Mouse (Mus musculus): ENCODE results near the gene Cd101. TPM values are rescaled to one million over a fixed set of nuclear protein-coding genes. Genes with fewer than 3 reads are reported as not detected.

Cd101 gene
- total RNA-seq, 2 experiments from 2014 or later, result 0.38 to 0.42 TPM

DNA sequence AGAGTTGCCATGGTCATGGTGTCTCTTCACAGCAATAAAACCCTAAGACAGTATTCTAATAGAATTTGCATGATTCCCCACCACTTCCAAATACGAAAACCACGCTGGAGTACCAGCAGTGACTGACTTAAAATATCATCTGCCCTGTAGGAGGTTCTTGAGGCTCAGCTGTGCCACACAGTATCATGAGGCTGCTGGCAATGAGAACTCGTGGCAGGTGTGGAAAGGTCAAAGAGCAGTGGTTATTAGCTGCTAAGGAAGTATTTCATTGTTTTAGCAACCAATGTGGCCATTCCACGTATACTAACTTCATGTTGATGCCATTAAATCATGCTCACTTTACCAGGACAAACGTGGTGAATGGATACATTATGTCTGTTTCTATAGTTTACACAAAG, 18.2 kb downstream of the Cd101 start:
- no peak overlapping the region for H3K4me3 ChIP-seq
- no peak for DNase-seq (ENCODE audit: low spot score in 2 of 2)
- TF ChIP-seq CTCF (conservative IDR thresholded peaks at IDR 0.05), result no peak

DNA sequence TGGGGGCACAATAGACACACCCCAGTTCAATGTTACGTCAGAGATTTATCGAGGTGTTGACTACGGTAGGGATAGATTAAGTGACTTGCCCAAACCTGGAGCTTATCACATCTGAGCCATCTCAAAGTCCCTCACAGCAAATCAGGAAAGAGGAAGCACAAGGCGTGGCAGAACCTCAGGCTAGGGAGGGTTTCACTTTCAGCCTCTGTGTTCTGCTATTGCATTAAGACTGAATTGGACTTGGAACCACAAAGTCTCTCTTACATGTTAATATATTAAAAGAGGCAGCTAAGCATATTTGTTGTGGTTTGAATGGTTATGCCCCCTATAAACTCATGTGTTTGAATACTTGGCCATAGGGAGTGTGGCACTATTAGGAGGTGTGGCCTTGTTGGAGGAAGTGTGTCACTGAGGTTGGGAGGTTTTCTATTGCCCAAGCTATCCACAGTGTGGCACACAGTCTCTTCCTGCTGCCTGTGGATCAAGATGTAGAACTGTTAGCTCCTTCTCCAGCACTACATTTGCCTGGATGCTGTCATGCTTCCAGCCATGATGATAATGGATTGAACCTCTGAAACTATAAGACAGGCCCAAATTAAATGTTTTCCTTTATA, 18.7 kb downstream of the Cd101 start:
- H3K27ac ChIP-seq, result no peak overlapping the region
- H3K4me3 ChIP-seq, result no peak overlapping the region
- no peak for TF ChIP-seq CTCF (conservative IDR thresholded peaks at IDR 0.05)
- DNase-seq (ENCODE audit: low spot score in 2 of 2), result no peak

More for the DNA sequence above, 18.2 kb downstream of the Cd101 start:
- no peak overlapping the region for H3K27ac ChIP-seq

DNA sequence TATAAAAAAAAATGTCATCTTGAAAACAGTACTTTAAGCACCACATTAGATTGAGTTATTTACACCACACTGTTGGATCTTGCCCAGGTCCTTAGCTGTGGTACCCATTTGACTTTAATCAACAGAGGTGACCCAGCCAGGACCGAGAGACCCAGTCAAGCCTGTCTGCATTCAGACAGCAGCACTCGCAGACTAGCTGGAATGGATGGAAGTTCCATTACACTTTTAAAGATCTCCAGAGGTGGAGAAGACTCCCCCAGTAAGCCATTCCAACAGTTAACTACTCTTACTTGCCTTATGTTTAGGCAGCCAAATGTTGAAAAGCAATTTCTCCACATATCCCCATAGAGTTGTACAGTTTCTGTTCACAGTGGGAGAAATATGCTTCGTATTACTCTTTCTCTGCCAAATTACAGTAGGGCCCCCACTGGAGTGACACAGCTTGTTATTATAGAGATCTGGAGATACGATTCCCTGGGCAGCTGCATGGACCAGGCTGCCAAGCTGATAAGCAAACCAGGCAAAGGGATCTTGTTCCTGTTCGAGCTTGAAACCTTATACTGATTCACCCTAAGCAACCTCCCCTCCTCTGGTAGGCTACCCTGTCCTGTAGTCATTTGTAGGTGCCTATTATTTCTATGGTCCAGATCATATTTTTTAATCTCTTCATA, 22.1 kb downstream of the Cd101 start:
- H3K4me3 ChIP-seq, result no peak overlapping the region
- TF ChIP-seq CTCF (conservative IDR thresholded peaks at IDR 0.05), result no peak
- no peak overlapping the region for H3K27ac ChIP-seq
- no peak for DNase-seq (ENCODE audit: low spot score in 2 of 2)

DNA sequence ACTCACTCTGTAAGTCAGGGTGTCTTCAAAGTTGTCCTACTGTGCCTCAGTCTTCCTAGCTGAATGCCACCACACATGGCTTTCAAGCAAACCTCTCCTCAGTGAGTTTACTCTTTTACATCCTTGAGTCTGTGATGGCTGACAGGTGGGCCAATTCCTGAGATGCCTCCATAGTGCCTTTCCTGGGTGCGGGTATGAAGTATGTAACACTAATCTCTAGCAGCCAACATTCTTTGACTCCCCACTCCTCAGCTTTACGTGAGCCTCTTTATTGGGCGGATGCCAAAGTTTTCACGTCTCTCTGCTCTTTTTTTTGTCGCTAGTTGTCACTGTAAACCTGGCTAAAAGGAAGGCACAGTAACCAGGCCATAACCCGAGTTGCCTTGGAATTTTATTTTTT, 24.0 kb downstream of the Cd101 start:
- no peak overlapping the region for H3K4me3 ChIP-seq
- no peak overlapping the region for H3K27ac ChIP-seq
- TF ChIP-seq CTCF (conservative IDR thresholded peaks at IDR 0.05), result no peak
- DNase-seq (ENCODE audit: low spot score in 2 of 2), result no peak

DNA sequence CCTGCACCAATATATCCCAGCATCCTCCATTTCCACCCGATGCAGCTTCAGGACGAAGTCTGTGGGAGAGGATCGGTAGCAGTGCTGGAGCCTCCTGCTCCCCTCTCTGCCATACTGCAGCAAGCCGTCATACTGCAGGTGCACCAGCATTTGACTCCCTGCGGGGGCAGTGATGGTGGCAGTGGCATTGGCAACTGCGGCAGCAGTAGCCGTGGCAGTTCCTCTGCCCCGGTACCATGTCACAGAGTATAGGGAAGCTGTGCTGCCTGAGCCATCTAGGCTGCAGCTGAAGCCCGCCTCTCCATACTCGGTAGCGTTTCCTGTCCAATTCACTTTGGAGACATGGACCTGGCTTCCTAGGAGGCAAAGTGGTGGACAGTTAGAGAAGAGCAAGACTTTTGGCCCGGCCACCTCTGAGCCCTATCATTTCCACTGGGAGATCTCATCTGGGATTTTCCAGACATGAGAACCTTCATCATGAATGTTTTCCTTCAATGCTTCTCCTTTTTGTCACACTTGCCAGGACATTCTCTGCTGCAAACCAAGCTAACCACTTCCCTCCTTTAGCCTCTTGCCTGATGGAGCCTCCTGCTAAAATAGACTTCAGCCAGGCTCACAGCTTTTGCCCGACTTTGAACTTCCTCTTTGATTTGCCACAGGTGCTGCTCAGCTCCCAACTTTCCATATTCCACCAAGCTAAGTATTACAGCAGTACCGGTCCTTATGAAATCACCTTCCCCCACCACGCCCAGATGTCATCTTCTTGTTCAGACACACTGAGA, 25.6 kb downstream of the Cd101 start:
- TF ChIP-seq CTCF (conservative IDR thresholded peaks at IDR 0.05), result no peak
- Histone ChIP-seq H3K27ac (no peak overlapping the region), H3K4me3 (no peak overlapping the region)
- no peak for DNase-seq (ENCODE audit: low spot score in 2 of 2)

DNA sequence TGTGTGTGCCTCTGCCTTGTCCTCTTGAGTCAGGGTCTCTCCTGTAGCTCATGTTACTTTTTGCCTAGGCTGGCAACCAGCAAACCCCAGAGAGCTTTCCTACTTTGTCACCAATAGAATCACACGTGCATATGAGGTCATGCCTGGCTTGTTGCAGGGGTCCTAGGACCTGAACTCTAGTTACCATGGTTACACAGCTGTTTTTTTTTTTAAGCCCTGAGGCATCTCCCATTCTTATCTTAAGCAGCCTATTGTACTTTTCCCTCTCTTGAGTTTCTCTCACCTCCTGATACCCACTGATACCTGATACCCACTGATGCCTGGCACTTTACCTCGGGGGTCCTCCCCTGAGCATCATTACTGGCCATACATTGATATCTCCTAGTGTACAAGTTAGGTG, 29.6 kb downstream of the Cd101 start:
- no peak overlapping the region for H3K4me3 ChIP-seq
- TF ChIP-seq CTCF (conservative IDR thresholded peaks at IDR 0.05), result no peak
- no peak for DNase-seq (ENCODE audit: low spot score in 2 of 2)
- no peak overlapping the region for H3K27ac ChIP-seq

DNA sequence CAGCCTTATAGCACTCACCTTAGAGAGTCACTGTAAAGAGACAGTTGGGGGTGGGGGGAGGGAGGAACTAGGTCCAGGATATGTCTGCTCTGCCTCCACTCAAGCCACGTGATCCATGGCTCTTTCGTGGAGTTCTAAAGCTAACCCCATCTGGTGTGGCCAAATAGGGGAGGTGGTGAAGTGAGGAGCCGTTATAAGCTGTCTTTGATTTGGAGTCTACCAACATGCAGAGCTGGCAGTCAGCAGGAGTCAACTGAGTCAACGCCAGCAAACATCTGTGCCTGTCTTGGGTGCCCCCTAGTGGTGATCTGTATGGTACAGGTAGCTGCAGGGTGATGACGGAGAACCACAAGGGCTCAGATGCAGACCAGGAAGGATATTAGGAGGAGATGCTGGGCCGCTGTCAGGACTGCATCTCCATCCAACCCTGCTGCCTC, 30.4 kb downstream of the Cd101 start:
- TF ChIP-seq CTCF (conservative IDR thresholded peaks at IDR 0.05), result peak; percentile 90
- H3K27ac ChIP-seq, result no peak overlapping the region
- DNase-seq (ENCODE audit: low spot score in 2 of 2), result peak; percentile 36 to 71
- H3K4me3 ChIP-seq, result no peak overlapping the region

DNA sequence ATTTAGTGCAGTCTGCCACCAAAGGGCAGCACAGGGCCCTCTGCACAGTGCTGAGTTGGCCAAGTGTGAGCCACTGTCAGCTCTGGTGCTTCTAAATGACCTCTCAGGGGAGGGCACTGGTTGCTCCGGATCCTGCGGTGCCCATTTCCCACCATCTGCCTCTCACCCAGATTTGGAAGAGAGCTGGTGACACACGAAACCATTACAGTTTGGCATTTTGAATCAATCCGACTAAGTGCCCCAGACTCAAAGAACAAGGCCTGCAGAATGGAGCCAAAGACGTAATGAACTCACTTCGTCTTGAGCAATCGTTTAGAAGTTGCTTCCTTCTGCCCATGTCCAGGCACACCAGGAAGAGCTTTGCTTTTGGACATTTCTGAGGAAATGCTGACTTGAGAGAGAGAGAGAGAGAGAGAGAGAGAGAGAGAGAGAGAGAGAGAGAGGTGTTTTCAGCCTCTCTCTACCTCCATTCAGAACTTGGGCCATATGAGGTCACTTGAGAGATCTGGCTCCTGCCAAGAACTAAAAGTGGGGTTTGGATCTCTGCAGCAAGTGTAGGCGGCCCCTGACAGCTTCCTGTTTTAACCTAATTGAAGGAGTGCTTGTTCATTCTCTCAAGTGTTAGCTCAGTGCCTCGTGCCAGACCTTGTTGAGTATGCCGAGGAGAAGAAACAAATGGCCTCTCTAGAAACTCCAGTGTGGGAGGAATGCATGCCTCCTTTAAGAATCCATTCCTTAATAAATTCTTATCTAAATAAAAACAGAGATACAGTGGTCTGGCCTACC, 31.4 kb downstream of the Cd101 start:
- H3K27ac ChIP-seq, result peak overlapping the region; percentile 28; the same call in 1 of the 2 replicates
- no peak overlapping the region for H3K4me3 ChIP-seq
- no peak for TF ChIP-seq CTCF (conservative IDR thresholded peaks at IDR 0.05)
- no peak for DNase-seq (ENCODE audit: low spot score in 2 of 2)

DNA sequence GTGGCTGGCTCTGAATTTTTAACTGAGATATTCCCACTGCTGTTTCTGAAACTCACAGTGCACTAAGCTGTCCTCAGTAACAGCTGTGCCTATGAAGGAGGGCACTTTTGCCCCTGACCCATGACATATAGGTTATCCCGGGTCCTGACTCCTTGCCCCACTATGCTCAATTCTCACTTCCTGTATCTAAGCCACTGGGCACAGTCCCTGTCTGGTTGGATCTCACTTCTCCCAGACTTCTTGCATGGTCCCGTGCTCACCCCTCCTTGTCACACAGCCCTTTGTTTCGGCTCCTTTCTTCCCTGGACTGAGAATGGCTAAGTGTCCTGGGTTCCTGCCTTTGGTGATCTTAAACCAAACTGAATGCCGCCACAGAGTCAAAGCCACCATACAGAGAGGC, 35.1 kb downstream of the Cd101 start:
- Histone ChIP-seq H3K4me3 (no peak overlapping the region), H3K27ac (no peak overlapping the region)
- DNase-seq (ENCODE audit: low spot score in 2 of 2), result no peak
- TF ChIP-seq CTCF (conservative IDR thresholded peaks at IDR 0.05), result no peak

DNA sequence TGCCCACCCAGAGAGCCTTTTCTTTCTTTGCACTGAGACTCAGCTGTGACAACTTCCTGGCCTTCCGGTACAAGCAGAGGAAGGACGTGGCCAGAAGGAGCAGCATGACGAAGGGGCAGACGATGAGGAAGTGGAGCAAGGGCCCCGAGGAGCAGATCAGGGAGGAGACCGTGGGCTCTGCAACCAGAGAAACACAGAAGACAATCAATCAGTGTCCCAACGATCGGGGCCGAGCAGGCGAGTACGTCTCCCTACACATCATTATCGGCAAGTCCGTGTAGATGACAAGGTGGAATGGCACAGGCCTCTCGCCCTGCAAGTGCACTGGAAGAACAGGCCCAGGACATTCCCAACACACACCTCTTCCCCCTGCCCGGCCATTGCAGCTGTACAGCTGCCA, 35.6 kb downstream of the Cd101 start:
- no peak overlapping the region for H3K4me3 ChIP-seq
- TF ChIP-seq CTCF (conservative IDR thresholded peaks at IDR 0.05), result no peak
- DNase-seq (ENCODE audit: low spot score in 2 of 2), result no peak
- H3K27ac ChIP-seq, result no peak overlapping the region

DNA sequence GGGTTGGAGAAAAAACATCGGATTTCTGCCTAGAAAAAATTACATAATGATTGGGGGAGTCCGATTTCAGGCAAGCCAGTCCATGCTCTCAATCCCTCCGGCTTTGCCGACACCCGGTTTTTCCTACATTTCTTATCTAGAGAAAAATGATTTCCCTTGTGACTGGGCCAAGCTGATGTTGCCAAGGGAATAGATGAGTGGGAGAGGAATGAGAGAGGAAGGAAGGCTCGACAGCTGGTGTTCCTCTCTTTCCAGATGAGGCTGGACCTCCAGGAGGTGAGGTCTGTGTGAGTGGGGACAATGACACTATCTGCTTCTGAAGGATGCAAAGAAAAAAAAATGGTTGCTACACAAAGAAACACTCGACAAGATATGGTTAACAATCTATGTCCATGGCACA, 36.2 kb downstream of the Cd101 start:
- H3K27ac ChIP-seq, result no peak overlapping the region
- DNase-seq (ENCODE audit: low spot score in 2 of 2), result no peak
- no peak overlapping the region for H3K4me3 ChIP-seq
- no peak for TF ChIP-seq CTCF (conservative IDR thresholded peaks at IDR 0.05)

DNA sequence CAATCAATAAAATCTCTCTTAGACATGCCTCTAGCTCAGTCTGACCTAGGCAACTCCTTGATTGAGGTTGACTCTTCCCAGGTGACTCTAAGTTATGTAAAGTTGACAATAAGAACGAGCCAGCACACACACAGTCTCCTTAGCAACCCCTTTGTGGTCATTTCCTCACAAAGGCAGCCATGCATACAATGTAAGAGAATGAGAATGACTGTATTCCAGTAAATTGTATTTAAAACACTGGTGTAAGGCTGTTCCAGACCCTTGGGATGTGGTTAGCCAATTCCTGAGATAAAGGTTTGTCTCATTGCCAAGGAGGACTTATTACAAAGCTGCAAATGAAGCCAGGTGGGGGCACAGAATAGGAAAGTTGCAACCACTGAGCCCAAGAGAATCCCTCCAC, 39.1 kb downstream of the Cd101 start:
- no peak for TF ChIP-seq CTCF (conservative IDR thresholded peaks at IDR 0.05)
- Histone ChIP-seq H3K4me3 (no peak overlapping the region), H3K27ac (no peak overlapping the region)
- no peak for DNase-seq (ENCODE audit: low spot score in 2 of 2)

DNA sequence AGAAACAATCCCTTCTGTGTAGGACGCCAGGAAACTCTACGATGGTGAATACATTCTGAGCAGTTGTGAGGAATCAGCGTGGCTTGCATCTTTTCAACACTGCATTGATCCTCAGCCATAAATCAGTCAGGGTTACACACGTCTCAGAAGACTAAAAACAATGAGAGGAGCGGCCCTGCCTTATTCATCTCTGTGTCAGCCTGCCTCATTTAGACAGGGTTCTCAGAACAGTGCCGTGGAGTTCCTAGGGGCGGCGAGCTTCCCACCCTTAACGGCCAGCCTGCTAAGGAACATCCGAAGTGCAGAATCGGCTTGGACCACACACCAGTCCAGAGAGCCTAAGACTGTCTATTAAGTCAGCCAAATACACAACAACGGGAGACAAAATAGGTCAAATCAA, 39.9 kb downstream of the Cd101 start:
- no peak for DNase-seq (ENCODE audit: low spot score in 2 of 2)
- Histone ChIP-seq H3K27ac (no peak overlapping the region), H3K4me3 (no peak overlapping the region)
- peak; percentile 68 for TF ChIP-seq CTCF (conservative IDR thresholded peaks at IDR 0.05)
